Mouse (Mus musculus) cerebellum, postnatal 14 days (tissue): ENCODE data around the gene Lrrc9.
A peak's percentile ranks its signal among the peaks of the same experiment; 100 is the strongest.

Experiments used
- DNase-seq, 2 experiments: peaks; one replicate each; pipeline ENCODE4 v3.0.0; 2021; ENCODE audit warnings: mixed read lengths in 2 of 2

Lrrc9 gene

GRCm38 (mm10) chr12:72476773-72477450 lies 35.2 kb downstream of the Lrrc9 start:
- DNase-seq: peak; percentile 23 to 34

- DNase-seq: no peak
Observed at GRCm38 (mm10) chr12:72482226-72482625, 40.6 kb downstream of the Lrrc9 start.

DNA sequence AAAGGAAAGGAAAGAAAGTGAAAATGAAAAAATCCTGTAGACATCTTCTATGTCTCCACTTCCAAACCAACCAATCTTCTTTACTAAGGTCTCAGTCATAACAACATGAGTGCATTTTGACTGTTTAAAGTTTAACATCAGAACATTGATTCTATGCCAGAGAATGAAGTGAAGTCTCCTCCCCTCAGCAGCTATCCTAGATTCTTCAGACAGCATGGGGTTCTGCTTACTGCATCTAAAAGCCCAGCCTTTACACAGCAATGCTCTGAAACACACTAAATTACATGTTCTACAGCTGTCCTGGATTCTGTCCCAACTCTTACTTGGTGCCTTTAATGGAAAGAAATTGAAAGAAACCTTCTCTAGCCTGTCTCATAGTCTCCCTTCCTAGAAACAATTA lies 43.2 kb downstream of the Lrrc9 start:
- no peak for DNase-seq

- no peak for DNase-seq
Observed at GRCm38 (mm10) chr12:72487498-72487897, 45.8 kb downstream of the Lrrc9 start.

- no peak for DNase-seq
Observed at GRCm38 (mm10) chr12:72489995-72490394, 48.3 kb downstream of the Lrrc9 start.

GRCm38 (mm10) chr12:72491063-72491719 lies 49.5 kb downstream of the Lrrc9 start:
- no peak for DNase-seq

DNA sequence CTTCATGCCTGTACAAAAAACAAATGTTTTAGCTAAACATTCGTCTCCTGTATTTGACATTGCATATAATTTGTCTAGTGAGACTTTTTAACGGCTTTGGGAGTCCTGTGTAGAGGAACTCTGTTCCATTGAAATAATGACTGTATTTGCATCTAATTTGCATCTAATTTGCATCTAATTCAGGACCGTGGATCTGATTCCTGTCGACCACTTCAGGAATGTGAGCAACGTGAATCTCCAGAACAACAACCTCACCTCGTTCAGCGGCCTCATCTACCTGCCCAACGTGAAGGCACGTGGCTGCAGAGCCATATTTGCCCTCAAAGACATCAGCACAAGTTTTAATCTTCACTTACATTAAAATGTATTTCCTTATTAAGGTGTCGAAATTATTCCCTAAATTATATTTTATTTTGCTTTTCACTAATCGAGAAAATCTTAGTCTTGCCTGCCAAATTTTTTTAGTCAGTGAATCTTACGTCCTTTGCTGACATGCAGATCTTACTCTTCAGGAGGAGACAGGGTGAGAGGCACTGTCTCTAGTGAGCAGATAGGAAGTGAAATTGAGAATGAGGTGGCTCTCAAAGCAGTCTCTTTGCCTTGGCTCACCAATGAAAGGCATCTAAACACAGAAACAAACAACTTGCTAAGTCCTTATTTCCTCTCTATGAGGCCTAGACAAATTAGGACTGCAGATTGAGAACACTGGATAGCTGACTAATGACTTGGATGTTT lies 55.4 kb downstream of the Lrrc9 start:
- no peak for DNase-seq

GRCm38 (mm10) chr12:72509606-72510005 lies 67.9 kb downstream of the Lrrc9 start:
- no peak for DNase-seq

- DNase-seq: peak; percentile 57 to 68
Observed at GRCm38 (mm10) chr12:72515446-72515845, 73.8 kb downstream of the Lrrc9 start.

DNA sequence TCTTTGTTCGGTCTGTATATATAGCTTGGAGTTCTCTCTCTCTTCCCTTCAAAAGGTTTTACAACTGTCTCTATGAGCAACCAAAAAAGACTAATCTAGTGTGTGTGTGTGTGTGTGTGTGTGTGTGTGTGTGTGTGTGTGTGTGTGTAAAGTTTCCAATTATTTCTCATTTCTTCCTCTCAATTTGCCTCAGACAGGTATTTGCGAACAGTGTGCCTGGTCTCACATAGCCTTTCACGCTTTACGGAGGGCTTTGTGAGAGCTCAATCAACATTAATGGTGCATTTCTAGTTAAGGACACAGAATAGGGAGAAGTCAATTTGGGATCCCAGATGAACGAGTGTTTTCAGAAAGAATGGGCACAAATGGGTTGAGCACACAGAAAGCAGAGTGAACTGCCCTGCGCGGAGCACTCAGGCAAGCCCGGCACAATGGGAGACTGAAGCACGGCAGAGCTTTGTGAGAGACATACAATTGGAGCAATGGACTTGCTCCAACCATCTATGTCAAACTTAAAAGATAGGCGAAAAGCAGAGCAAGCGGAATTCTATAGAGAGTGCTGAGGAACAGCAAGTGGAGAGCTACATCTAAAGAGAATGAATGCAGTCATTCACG lies 76.6 kb downstream of the Lrrc9 start:
- DNase-seq: no peak

DNA sequence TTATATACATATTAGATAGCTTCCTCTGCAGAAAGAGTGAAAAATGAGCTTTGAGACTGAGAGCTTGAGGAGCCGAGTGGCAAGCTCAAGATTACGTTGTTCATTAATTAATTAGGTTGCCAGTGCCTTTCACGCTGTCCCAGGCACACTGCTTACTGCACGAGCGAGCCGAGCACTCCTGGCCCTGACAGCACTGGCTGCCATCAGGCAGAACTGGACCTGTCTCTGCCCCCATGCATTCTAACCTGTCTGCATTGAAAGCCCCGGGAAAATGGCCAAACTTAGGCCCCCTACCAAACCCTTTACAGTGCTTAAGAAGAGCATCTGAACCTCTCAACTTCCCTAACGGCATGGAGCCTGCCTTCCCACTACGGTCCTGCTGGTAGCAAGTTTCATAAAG lies 77.7 kb downstream of the Lrrc9 start:
- no peak for DNase-seq

DNA sequence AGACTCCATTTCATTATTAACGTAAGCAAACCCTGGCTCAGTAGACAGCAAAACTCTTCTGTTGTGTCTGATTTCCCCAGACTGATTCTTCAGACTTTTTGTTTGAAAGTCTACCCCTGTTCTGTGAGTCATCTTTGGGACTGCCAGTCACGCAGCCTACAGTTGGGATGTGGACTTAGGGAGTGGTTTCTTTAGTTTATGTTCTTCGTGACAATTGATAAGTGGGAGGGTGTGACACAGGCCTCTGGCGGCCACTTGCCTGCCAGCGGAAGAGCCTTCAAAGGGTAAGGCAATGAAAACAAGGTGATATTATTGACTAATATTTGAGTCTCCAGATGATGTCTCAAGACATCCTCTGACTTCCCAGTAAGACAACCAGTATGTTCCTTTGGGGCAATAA lies 78.2 kb downstream of the Lrrc9 start:
- DNase-seq: no peak

DNA sequence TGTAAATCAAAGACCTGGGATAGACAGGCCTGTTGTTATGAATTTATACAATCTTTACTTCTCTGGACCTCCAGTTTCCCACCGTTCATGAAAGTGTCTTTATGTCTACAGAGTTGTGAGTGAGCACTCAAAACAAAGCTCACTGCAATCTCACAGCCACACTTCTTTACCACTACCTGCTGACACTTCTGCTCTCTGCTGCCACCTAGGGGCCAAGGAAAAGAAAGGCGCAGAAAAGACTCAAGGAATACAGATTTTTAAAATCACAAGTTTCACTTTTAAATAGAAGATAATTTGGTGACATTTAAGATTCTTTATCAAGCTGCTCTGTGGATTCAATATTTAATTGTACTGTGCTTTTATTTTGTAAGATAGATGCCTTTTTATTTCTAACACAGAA lies 79.0 kb downstream of the Lrrc9 start:
- peak; percentile 82 to 85 for DNase-seq

DNA sequence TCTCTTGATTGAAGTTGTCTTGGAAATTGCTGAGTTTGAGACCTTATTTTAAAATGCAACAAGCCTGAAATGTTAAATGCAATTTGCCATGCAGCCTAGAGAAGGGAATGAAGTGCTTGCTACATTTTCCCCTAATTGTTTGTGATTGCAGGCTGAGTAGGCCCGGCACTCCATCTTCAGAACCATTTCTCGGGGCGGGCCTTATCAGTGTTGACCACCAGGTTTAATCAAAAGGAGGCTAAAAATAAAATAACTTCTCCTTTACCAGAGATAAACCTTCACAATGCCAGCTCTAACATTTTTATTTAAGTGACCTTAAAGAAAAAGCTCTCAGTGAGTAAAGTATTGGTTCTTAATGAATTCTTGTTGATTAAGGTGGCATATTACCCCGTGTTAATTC lies 83.9 kb downstream of the Lrrc9 start:
- DNase-seq: no peak

DNA sequence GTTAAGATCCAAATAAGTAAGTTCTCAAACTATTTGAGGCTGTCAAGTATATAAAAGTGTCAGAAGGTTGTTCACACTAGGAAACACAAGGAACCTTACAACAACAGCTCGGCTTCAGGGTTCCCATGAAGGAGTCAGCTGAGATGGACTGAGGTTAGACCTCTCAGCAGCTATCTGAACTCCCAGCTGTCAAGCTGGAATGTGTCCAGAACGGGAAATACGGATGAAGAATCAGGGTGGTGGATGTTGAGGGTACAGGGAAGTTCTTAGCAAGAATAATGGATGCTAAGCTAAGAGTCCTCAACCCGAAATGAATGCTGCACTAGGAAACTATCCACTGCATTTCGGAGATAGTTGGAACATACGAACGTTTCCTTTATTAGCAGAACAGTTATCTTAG lies 90.6 kb downstream of the Lrrc9 start:
- no peak for DNase-seq

- DNase-seq: no peak
Observed at GRCm38 (mm10) chr12:72533986-72534385, 92.3 kb downstream of the Lrrc9 start.

DNA sequence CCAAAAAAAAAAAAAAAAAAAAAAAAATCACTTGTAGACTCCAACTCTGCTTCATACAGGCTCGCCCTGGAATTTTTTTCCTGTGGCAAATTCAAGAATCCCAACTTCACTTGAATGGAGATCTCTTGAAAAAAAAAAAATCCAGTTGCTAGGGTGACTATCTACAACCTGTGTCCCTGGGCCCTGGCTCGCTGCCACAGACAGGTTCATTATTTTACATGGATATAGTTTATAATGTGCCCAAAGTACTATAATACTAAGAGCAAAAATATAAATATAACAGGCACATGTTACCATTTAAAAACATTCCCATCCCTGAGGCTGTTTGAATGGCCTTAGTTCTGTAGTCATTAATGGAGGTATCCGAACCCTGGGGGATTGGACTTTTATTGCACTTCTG lies 93.9 kb downstream of the Lrrc9 start:
- peak; percentile 42 for DNase-seq

DNA sequence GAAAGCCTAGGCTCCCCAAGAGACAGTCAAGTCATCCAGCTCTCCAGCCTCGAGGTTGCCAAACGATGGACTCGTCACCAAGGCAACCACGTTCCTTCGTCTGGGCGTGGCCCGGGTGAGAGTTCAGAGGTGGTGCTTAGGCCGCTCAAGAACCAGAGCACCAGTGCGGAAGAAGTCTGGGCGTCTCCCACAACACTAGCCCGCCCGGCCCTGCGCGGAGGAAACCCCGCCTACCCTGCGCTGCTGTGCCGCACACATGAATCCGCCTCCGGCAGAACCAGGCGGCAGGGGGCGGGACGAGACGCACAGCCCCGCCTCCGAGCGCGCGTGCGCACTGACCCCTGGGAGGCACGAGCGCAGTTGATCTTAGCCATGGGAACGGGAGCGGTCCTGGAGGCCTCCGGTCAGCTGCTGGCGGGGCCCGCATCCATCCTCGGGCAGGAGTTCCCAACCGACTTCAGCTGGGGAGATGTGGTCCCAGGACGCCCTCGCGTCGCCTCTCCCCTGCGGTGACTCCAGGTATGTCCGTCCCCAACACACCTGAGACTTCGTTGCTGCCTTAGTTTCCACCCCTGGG lies 94.4 kb downstream of the Lrrc9 start, which contains the start of gene Pcnx4:
TSS of gene Pcnx4 (plus strand) at position 363 of the 577 bp plus-strand sequence.
- DNase-seq: peak; percentile 97 to 98

- no peak for DNase-seq
Observed at GRCm38 (mm10) chr12:72538571-72538970, 96.9 kb downstream of the Lrrc9 start.

GRCm38 (mm10) chr12:72554347-72554746 lies 112.7 kb downstream of the Lrrc9 start:
- no peak for DNase-seq

- DNase-seq: no peak
Observed at GRCm38 (mm10) chr12:72564281-72564795, 122.7 kb downstream of the Lrrc9 start.
